Mouse (Mus musculus) forebrain, embryonic 12.5 days (tissue): ENCODE results near the gene Ell2. TPM values are rescaled to one million over a fixed set of nuclear protein-coding genes. Genes with fewer than 3 reads are reported as not detected.
A peak's percentile ranks its signal among the peaks of the same experiment; 100 is the strongest.

ENCODE experiments used
- ATAC-seq: fragments of 200-750 bp; cut with Nextera tagmentation; 2 replicates; pipeline ENCODE4 v1.8.0; 2017; ENCODE audit warnings: moderate TSS enrichment; ENCODE audit not compliant: low FRiP score
- H3K27ac ChIP-seq: fragments of 300-500 bp; sonication (generic); 2 replicates; pipeline ENCODE4 v1.5.1; 2016; ENCODE audit warnings: mild to moderate bottlenecking
- H3K27me3 ChIP-seq: fragments of 300-500 bp; sonication (generic); 2 replicates; pipeline ENCODE4 v1.6.1; 2016; ENCODE audit warnings: mild to moderate bottlenecking
- H3K36me3 ChIP-seq: fragments of 300-500 bp; sonication (generic); replicated peaks from 2 replicates; pipeline ENCODE4 v1.6.1; 2016; ENCODE audit warnings: mild to moderate bottlenecking
- H3K4me1 ChIP-seq: fragments of 300-500 bp; sonication (generic); 2 replicates; pipeline ENCODE4 v1.6.1; 2016
- H3K4me2 ChIP-seq: fragments of 300-500 bp; sonication (generic); 2 replicates; pipeline ENCODE4 v1.6.1; 2016; ENCODE audit warnings: mild to moderate bottlenecking, moderate library complexity
- H3K4me3 ChIP-seq: fragments of 300-500 bp; sonication (generic); replicated peaks from 2 replicates; pipeline ENCODE4 v1.5.1; 2016; ENCODE audit warnings: mild to moderate bottlenecking
- H3K9ac ChIP-seq: fragments of 300-500 bp; sonication (generic); 2 replicates; pipeline ENCODE4 v1.6.1; 2016; ENCODE audit warnings: mild to moderate bottlenecking
- H3K9me3 ChIP-seq: fragments of 300-500 bp; sonication (generic); 2 replicates; pipeline ENCODE4 v1.6.1; 2016
- WGBS: fragments of 180-500 bp; shearing (Covaris S2); methylation state at CpG from one replicate; pipeline ENCODE4 v1.1.7; 2016; 5-methylcytosine and 5-hydroxymethylcytosine counted together
- polyA plus RNA-seq: library from polyadenylated mRNA; unstranded; fragments of >200 nt; fragmentation: Nextera tagmentation; extraction: Ambion mirVana; gene quantifications from 2 replicates; pipeline ENCODE4 v1.2.1, GENCODE M21; 2016

Ell2 gene
- polyA plus RNA-seq, 1 experiment from 2014 or later: 3.2 TPM

DNA sequence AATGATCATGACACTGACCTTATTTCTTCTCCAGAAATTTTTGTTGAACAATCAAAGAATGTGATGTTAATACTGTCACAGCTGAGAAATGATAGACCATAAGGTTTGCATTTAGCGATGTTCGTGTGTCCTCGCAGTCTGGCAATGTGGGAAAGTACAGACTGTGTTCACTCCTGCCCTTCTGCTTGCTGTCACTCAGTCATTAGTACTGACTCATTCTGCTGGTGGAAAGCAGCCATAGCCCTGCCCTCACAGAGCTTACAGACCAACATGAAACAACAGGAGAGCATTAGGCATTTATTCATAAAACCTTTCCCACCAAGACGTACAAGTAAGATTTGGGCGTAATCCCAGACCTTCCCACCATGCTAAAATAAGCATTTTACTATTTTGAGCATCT is 47.8 kb downstream of the Ell2 start:
- Histone ChIP-seq H3K9me3 (no peaks in the 10 kb centered on the region), H3K9ac (no peak overlapping the region), H3K27me3 (no peaks in the 10 kb centered on the region), H3K4me2 (no peak overlapping the region), H3K36me3 (no peaks in the 10 kb centered on the region), H3K4me3 (no peak overlapping the region), H3K27ac (no peak overlapping the region), H3K4me1 (no peaks in the 10 kb centered on the region)
- ATAC-seq: no peak
- WGBS: 90% methylated on average over 5 of the region's 5 CpGs

DNA sequence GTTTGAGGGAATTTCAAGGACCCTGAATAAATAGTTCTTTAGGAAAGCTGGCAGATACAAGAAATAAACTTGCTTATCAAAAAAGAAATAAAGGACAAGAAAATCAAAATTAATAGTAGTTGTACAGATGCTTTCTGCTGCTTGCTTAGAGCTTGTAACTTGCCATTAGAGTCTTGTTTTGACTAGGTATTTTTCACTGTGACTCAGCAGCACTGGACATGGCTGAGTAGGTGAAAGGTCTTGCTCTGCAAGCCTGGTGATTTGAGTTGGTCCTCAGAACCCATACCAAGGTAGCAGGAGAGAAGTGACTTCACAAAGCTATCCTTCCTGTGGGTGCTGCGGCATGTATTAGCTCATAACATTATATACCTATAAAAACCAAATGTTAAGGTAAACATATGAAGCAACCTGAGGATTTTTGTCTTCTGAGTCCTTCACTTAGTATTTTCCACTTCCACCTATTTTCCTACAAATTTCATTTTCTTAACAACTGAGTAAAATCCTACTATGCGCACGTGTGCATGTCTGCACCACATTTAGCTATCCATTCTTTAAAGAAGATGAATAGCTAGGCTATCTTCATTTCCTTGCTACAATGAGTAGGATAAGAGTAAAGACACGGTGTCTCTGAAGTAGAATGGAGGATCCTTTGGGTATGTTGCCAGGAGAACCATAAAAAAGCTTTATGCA is 54.4 kb downstream of the Ell2 start:
- H3K4me3 ChIP-seq: no peak overlapping the region
- no peaks in the 10 kb centered on the region for H3K36me3 ChIP-seq
- no peak overlapping the region for H3K9ac ChIP-seq
- no peak overlapping the region for H3K4me2 ChIP-seq
- H3K27ac ChIP-seq: no peak overlapping the region
- H3K27me3 ChIP-seq: no peaks in the 10 kb centered on the region
- H3K4me1 ChIP-seq: peaks cover 7% of the 10 kb centered on the region; the same call in 1 of the 2 replicates
- WGBS: 92% methylated on average over 4 of the region's 4 CpGs
- H3K9me3 ChIP-seq: no peaks in the 10 kb centered on the region
- no peak for ATAC-seq

DNA sequence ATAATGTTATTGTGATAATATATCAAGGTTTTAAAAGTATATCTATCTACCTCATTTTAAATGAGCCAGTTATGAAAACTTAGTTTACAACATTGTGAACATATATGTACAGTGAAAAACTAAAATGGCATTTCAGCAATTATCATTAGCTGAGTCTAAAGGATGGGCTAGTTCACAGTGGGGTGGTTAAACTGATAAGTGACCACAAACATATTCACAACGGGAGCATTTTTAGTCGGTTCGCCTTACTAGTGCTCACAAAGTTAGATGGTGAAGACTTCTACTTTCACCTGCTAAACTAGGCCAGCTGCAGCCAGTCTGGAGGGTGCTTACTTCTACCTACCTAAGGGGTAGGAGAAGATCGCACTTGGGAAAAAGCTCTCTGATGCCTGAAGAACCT is 56.2 kb downstream of the Ell2 start:
- 91% methylated on average over 4 of the region's 4 CpGs for WGBS
- H3K4me1 ChIP-seq: peaks cover 16% of the 10 kb centered on the region

DNA sequence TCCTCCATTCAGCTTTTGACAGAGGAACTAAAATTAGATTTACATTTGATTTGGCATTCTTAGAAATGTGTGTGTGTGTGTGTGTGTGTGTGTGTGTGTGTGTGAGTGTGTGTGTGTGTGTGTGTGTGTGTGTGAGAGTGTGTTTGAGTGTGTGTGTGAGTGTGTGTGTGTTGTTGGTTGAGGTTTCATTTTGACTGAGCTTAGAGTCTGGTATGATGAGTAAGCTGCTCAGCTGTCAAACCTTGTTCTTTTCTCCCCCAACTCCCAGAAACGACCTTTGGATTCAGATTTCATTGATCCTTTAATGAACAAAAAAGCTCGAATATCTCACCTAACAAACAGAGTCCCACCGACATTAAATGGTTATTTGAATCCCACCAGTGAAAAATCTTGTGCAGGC is 56.7 kb downstream of the Ell2 start:
- H3K9me3 ChIP-seq: no peaks in the 10 kb centered on the region
- no peaks in the 10 kb centered on the region for H3K36me3 ChIP-seq
- H3K27ac ChIP-seq: no peak overlapping the region
- H3K4me1 ChIP-seq: peaks cover 16% of the 10 kb centered on the region
- no peak overlapping the region for H3K4me3 ChIP-seq
- 36% methylated on average over 3 of the region's 3 CpGs for WGBS
- ATAC-seq: no peak
- no peaks in the 10 kb centered on the region for H3K27me3 ChIP-seq
- H3K4me2 ChIP-seq: no peak overlapping the region
- no peak overlapping the region for H3K9ac ChIP-seq

More for the DNA sequence above, 56.2 kb downstream of the Ell2 start:
- Histone ChIP-seq H3K4me2 (no peak overlapping the region), H3K27ac (no peak overlapping the region), H3K9ac (no peak overlapping the region), H3K27me3 (no peaks in the 10 kb centered on the region), H3K9me3 (no peaks in the 10 kb centered on the region), H3K36me3 (no peaks in the 10 kb centered on the region), H3K4me3 (no peak overlapping the region)
- ATAC-seq: no peak

DNA sequence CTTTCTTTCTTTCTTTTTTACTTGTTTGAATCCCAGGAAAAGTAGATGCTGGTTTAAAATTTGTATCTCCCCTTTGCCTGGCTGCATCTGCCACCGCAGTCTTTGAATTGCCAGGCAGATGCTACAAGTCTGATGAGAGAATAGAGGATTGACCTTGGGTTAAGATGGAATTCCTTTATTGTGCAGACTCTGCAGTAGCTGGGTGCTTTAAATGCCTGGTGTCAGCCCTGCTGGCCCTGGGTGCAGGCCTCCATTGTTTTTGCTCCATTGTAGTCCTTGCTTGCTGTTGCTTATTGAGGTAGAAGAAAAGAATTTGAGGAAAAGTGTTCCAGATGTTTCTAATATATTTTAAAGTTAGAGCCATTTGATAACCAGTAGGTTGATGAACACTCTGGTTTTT is 59.2 kb downstream of the Ell2 start:
- H3K27ac ChIP-seq: no peak overlapping the region
- no peak overlapping the region for H3K4me3 ChIP-seq
- H3K27me3 ChIP-seq: no peaks in the 10 kb centered on the region
- no peaks in the 10 kb centered on the region for H3K36me3 ChIP-seq
- 16% methylated on average over 1 of the region's 1 CpGs for WGBS
- H3K9ac ChIP-seq: no peak overlapping the region
- peaks cover 16% of the 10 kb centered on the region for H3K4me1 ChIP-seq
- H3K9me3 ChIP-seq: no peaks in the 10 kb centered on the region
- ATAC-seq: no peak
- H3K4me2 ChIP-seq: no peak overlapping the region

DNA sequence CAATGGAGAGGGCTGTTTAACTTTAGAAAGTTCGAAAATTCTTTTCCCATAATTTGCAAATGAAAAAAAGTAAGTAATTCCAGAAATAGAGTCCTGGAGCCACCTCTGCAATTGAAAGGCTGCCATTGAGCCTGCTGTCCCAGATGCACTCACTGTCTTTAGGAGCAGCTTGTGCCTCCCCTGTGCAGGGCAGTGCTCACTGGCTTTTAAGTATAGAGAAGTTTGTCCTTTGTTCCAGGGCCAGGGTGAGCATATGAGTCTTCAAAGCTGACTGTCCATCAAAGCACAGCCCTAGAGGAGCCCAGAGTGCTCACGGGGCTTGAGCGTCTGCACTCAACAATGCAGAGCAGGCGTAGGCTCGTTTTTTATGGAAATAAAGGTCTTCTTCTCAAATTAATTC is 59.7 kb downstream of the Ell2 start:
- ATAC-seq: peak; percentile 46; the same call in 1 of the 2 replicates
- no peak overlapping the region for H3K4me2 ChIP-seq
- H3K4me3 ChIP-seq: no peak overlapping the region
- no peaks in the 10 kb centered on the region for H3K9me3 ChIP-seq
- no peaks in the 10 kb centered on the region for H3K27me3 ChIP-seq
- no peak overlapping the region for H3K9ac ChIP-seq
- peaks cover 16% of the 10 kb centered on the region for H3K4me1 ChIP-seq
- no peaks in the 10 kb centered on the region for H3K36me3 ChIP-seq
- H3K27ac ChIP-seq: 0 out of 2 replicates have a peak overlapping the region, but pooled peaks have one; percentile 25
- WGBS: 11% methylated on average over 5 of the region's 5 CpGs

DNA sequence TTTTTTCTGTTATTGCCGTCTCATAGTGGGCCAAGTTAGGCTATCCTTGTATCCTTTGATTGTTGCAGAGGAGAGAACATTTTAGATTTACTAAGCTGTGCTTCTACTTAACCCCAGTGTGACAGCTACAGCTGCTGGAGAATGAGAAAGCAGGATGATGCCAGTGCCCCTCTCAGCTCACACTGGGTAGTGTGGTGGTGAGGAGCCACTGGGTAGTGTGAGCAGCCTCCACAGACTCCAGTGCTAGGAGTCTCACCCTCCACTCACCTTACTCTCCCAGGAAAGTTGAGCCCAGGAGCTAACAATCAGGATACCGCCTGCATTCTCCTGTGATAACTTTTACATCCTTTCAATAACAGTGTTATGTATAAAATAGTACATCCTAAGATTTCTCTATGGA is 60.4 kb downstream of the Ell2 start:
- H3K27me3 ChIP-seq: no peaks in the 10 kb centered on the region
- H3K36me3 ChIP-seq: no peaks in the 10 kb centered on the region
- ATAC-seq: no peak
- H3K4me3 ChIP-seq: no peak overlapping the region
- H3K4me2 ChIP-seq: no peak overlapping the region
- H3K9ac ChIP-seq: no peak overlapping the region
- peaks cover 16% of the 10 kb centered on the region for H3K4me1 ChIP-seq
- WGBS: 64% methylated on average over 2 of the region's 2 CpGs
- H3K27ac ChIP-seq: no peak overlapping the region
- H3K9me3 ChIP-seq: no peaks in the 10 kb centered on the region

DNA sequence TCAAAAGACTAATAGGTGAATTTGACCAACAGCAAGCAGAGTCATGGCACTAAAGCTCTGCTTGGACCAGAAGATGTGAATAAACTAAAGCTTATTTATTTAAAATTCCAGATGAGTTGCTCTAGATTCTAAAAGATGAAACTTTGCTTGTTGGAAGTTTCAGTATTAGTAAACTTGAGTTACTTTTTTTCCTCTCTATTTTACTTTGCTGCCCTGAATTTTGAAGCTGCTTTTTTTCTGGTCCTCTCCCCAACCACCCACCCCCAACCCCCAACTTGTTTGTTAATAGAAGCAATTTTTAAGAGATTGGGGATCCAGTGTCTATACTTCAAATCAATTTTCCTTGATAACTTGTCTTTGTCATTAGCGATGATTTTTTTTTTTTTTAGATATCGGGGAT is 64.2 kb downstream of the Ell2 start:
- no peak overlapping the region for H3K9ac ChIP-seq
- 100% methylated on average over 2 of the region's 2 CpGs for WGBS
- peaks cover 12% of the 10 kb centered on the region for H3K4me1 ChIP-seq
- no peak overlapping the region for H3K4me3 ChIP-seq
- no peak overlapping the region for H3K4me2 ChIP-seq
- H3K27me3 ChIP-seq: no peaks in the 10 kb centered on the region
- H3K9me3 ChIP-seq: no peaks in the 10 kb centered on the region
- no peak overlapping the region for H3K27ac ChIP-seq
- ATAC-seq: no peak
- H3K36me3 ChIP-seq: no peaks in the 10 kb centered on the region

DNA sequence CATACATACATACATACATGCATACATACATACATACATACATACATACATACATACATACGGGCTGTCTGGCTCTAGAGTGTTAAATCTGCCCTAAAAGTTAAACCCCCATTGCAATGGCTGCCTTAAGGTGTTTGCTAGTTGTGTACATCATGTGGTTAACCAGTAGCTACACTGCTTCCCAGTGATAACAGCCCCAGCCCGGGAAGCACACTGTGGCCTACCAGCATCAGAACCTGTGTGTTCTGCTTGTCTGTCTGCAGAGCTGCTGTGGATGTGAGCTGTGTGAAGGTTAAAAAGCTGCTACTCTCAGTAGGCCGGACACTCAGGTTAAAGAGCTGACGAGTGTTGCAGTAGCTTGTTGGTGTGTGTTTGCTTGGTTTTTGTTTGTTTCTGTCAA is 64.8 kb downstream of the Ell2 start:
- no peaks in the 10 kb centered on the region for H3K27me3 ChIP-seq
- H3K36me3 ChIP-seq: no peaks in the 10 kb centered on the region
- 89% methylated on average over 4 of the region's 4 CpGs for WGBS
- peaks cover 5% of the 10 kb centered on the region for H3K4me1 ChIP-seq
- H3K9ac ChIP-seq: no peak overlapping the region
- no peak for ATAC-seq
- H3K27ac ChIP-seq: no peak overlapping the region
- no peak overlapping the region for H3K4me3 ChIP-seq
- H3K9me3 ChIP-seq: no peaks in the 10 kb centered on the region
- no peak overlapping the region for H3K4me2 ChIP-seq

DNA sequence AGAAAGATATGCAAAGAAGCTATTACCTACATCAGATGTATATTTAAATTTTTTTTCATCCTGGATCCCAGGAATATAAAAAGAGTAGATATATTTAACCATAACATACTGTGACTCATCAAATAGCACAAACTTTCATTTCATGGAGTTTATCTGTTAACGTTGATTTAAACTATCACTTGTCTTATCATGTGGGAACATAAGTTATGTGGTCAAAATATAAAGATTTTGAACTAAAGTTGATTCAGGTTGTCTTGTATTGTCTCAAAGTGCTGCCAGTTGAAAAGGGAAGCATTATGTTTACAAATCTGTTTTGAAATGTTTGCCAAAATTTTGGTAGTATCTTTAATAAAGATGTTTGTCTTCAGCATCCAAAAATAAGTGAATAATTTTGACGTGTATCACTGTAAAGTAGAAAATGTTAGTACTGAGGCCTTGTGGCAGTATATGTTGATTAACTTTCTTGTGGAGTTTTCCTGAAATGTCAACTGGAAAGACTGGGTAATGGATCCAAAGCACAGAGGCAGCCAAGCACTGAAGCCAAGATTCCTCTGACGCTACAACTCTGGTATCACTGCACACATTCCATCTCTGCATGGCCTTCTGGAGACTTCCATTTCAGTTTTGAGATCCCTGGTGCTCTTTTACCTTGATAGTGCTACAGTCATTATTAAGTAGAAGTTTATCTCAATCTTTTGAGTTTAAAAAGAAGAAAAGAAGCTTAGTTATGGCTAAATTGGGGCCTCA is 65.6 kb downstream of the Ell2 start:
- Histone ChIP-seq H3K4me2 (no peak overlapping the region), H3K4me1 (no peaks in the 10 kb centered on the region; the same call in 1 of the 2 replicates), H3K36me3 (no peaks in the 10 kb centered on the region), H3K4me3 (no peak overlapping the region), H3K27me3 (no peaks in the 10 kb centered on the region), H3K9ac (no peak overlapping the region), H3K27ac (no peak overlapping the region), H3K9me3 (no peaks in the 10 kb centered on the region)
- 93% methylated on average over 3 of the region's 3 CpGs for WGBS
- ATAC-seq: no peak

DNA sequence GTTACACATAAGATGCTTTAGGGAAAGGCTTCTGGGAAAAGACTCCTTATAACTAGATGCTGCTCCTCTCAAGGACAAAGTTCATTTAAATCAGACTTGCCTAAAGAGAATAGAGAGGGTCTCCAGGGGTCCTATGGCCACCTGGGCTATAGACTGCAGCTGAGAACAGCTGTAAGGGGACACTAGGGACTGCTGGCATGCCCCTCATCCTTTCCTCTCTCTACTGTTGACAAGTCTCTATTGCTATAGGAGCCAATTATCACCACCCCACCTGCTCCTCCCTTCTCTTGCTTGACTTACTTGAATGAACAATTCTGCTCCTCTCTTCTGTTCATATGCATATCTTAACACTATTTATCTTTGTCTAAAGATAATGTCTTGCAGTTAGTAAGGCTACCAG is 69.4 kb downstream of the Ell2 start:
- Histone ChIP-seq H3K4me3 (no peak overlapping the region), H3K4me1 (no peaks in the 10 kb centered on the region; the same call in 1 of the 2 replicates), H3K27ac (no peak overlapping the region), H3K4me2 (no peak overlapping the region), H3K27me3 (no peaks in the 10 kb centered on the region), H3K9ac (no peak overlapping the region), H3K36me3 (no peaks in the 10 kb centered on the region), H3K9me3 (no peaks in the 10 kb centered on the region)
- no peak for ATAC-seq

DNA sequence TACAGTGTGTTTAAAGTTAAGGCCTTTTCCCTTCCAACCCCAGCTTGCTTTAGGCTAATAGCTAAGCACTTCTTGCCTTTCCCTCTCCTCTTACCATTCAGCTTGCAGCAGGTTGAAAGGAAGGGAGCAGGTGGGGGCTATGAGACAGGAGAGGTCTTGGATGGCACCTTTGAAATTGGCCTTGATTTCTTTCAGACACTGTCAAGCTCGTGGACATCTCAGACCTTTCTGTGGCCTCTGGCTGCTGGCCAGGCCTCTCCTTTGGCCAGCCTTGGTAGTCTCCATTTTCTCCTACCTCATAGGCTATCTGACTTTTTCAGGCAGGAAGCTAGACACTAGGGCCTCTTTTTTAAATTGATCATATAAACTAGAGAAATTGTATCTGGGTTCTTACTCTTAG is 70.1 kb downstream of the Ell2 start:
- no peaks in the 10 kb centered on the region for H3K36me3 ChIP-seq
- ATAC-seq: no peak
- H3K27ac ChIP-seq: no peak overlapping the region
- no peak overlapping the region for H3K4me3 ChIP-seq
- no peaks in the 10 kb centered on the region for H3K27me3 ChIP-seq
- H3K9ac ChIP-seq: no peak overlapping the region
- H3K4me2 ChIP-seq: no peak overlapping the region
- no peaks in the 10 kb centered on the region; the same call in 1 of the 2 replicates for H3K4me1 ChIP-seq
- whole genome bisulfite sequencing: 69% methylated on average over 1 of the region's 1 CpGs
- no peaks in the 10 kb centered on the region for H3K9me3 ChIP-seq

DNA sequence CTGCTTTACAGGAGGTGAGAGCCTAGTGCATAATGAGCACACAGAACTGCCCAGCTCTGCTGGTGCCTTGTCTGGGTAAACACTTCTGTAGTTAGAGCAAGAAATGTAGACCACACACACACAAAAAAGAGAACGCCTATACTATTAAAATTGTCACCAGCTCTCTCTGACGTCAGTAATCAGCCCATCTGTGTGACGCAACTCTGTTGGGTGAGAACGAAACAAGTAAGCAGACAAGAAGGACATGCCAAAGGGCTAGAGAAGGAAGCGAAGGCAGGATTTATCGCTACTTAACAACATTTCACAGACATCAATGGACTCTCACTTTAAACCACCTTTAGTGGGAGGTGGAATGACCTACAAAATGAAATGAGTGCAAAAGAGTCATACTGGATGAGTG is 71.6 kb downstream of the Ell2 start:
- no peaks in the 10 kb centered on the region; the same call in 1 of the 2 replicates for H3K4me1 ChIP-seq
- no peak overlapping the region for H3K4me2 ChIP-seq
- 89% methylated on average over 6 of the region's 6 CpGs for WGBS
- no peak overlapping the region for H3K9ac ChIP-seq
- H3K36me3 ChIP-seq: no peaks in the 10 kb centered on the region
- no peak for ATAC-seq
- no peaks in the 10 kb centered on the region for H3K27me3 ChIP-seq
- no peak overlapping the region for H3K27ac ChIP-seq
- no peaks in the 10 kb centered on the region for H3K9me3 ChIP-seq
- H3K4me3 ChIP-seq: no peak overlapping the region
